Mouse (Mus musculus) ES-E14 (cell line): ENCODE results near the gene Syt13. TPM values are rescaled to one million over a fixed set of nuclear protein-coding genes. Genes with fewer than 3 reads are reported as not detected.

ENCODE experiments used
- DNase-seq: peaks from one replicate; pipeline ENCODE4 v3.0.0-alpha.2; 2013; ENCODE audit warnings: low read depth, low spot score
- H3K27ac ChIP-seq: 2 replicates; pipeline ENCODE4 v1.5.1; 2012; ENCODE audit warnings: low read depth, mild to moderate bottlenecking, low read length, moderate library complexity, mixed read lengths; ENCODE audit not compliant: poor library complexity, insufficient read depth, severe bottlenecking
- H3K36me3 ChIP-seq: 2 replicates; pipeline ENCODE4 v1.6.1; 2012; ENCODE audit warnings: mild to moderate bottlenecking, low read length, moderate library complexity, mixed read lengths; ENCODE audit not compliant: control insufficient read depth, poor library complexity, insufficient read depth, severe bottlenecking
- H3K4me1 ChIP-seq, 2 experiments: fragments of 150-350 bp in 1 of 2; sonication (generic) in 1 of 2; 2 replicates each; pipeline ENCODE4 v1.6.1; 2012; ENCODE audit warnings: low read length in 2 of 2, mild to moderate bottlenecking in 1 of 2, mixed read lengths in 1 of 2; ENCODE audit not compliant: control insufficient read depth in 2 of 2, insufficient read depth in 2 of 2, poor library complexity in 1 of 2
- H3K4me3 ChIP-seq, 2 experiments: fragments of 150-350 bp in 1 of 2; sonication (generic) in 1 of 2; 2 replicates each; pipeline ENCODE4 v1.5.1; 2012; ENCODE audit warnings: low read length in 2 of 2, low read depth in 1 of 2, mild to moderate bottlenecking in 1 of 2, mixed read lengths in 1 of 2; ENCODE audit not compliant: insufficient read depth in 1 of 2, poor library complexity in 1 of 2, severe bottlenecking in 1 of 2
- H3K9ac ChIP-seq: 2 replicates; pipeline ENCODE4 v1.6.1; 2012; ENCODE audit warnings: low read depth, mild to moderate bottlenecking, low read length, mixed read lengths; ENCODE audit not compliant: poor library complexity, insufficient read depth, severe bottlenecking
- H3K9me3 ChIP-seq: fragments of 150-350 bp; sonication (generic); 2 replicates; pipeline ENCODE4 v1.6.1; 2012; ENCODE audit warnings: low read depth, mild to moderate bottlenecking, low read length; ENCODE audit not compliant: control insufficient read depth, insufficient read depth
- CHD2 ChIP-seq: IDR thresholded peaks from 2 replicates; pipeline ENCODE4 v1.6.1; 2014; ENCODE audit warnings: mild to moderate bottlenecking, low read depth, low read length, inconsistent platforms
- HCFC1 ChIP-seq: IDR thresholded peaks from 2 replicates; pipeline ENCODE4 v1.6.1; 2012; ENCODE audit warnings: low read length, inconsistent platforms, borderline replicate concordance; ENCODE audit not compliant: insufficient read depth
- MAFK ChIP-seq: IDR thresholded peaks from 2 replicates; pipeline ENCODE4 v1.6.1; 2014; ENCODE audit warnings: mild to moderate bottlenecking, low read depth, low read length, inconsistent platforms; ENCODE audit not compliant: insufficient read depth
- ZC3H11A ChIP-seq: IDR thresholded peaks from 2 replicates; pipeline ENCODE4 v1.6.1; 2012; ENCODE audit warnings: low read depth, mild to moderate bottlenecking, inconsistent platforms, low read length, borderline replicate concordance
- ZNF384 ChIP-seq: IDR thresholded peaks from 2 replicates; pipeline ENCODE4 v1.6.1; 2012; ENCODE audit warnings: low read depth, low read length, inconsistent platforms
- in situ Hi-C, 2 experiments: fragments of 600-800 bp; cut with MboI; formaldehyde crosslinking; loops; one replicate each; pipeline ENCODE4 v1.15.1; 2025; ENCODE audit warnings: low sequenced_read_pairs in 2 of 2, inconsistent platforms in 1 of 2; ENCODE audit not compliant: unreplicated experiment in 2 of 2
- total RNA-seq: library from RNA; depleted of rRNA; stranded (reverse); fragments of 300-350 nt; gene quantifications from 2 replicates; pipeline ENCODE4 v1.2.3, GENCODE M21; 2012

The Syt13 gene
- total RNA-seq, 1 experiment, result 5.8 TPM

GRCm38 (mm10) chr2:92910371-92910770 is 4.5 kb upstream of the Syt13 start:
- DNase-seq, result no peak
- no peaks in the 10 kb centered on the region for H3K9me3 ChIP-seq
- in situ Hi-C loops, result loop anchor here in 1 of 2 experiments (25.0 kb wide), 1 partner anchor 152 kb away; no protein-coding TSS in a partner anchor
- H3K4me1 ChIP-seq, result peaks cover 0 to 4% of the 10 kb centered on the region in 2 experiments; a peak in 1 of 4 replicates
- no peaks in the 10 kb centered on the region for H3K36me3 ChIP-seq
- TF ChIP-seq CHD2 (no peak), ZNF384 (no peak), ZC3H11A (no peak), MAFK (no peak), HCFC1 (no peak)
- H3K4me3 ChIP-seq, result no peak overlapping the region
- H3K27ac ChIP-seq, result no peak overlapping the region
- H3K9ac ChIP-seq, result no peak overlapping the region

DNA sequence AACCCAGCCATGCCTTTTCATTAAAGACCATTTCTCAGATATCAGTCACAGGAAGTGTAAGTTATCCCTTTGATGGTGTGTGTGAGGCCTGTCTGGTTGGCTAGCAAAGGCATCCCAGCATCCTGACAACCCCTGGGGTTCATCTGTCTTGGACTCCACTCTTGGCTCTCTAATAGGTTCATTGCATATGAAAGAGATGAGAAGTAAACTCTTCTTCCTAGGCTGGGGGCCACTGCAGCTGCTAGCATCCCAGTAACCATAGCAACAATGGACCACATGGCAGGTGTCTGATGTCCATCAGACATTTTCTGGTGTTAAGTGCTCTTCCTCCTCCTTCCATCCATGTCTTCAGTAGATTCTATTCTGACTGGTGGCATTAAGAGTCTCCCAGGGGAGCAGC is 2.6 kb upstream of the Syt13 start:
- H3K27ac ChIP-seq, result no peak overlapping the region
- no peaks in the 10 kb centered on the region for H3K9me3 ChIP-seq
- no peak overlapping the region for H3K4me3 ChIP-seq
- H3K36me3 ChIP-seq, result no peaks in the 10 kb centered on the region
- H3K4me1 ChIP-seq, result peaks cover 0 to 9% of the 10 kb centered on the region in 2 experiments; a peak in 1 of 4 replicates
- no peak for DNase-seq
- TF ChIP-seq HCFC1 (no peak), ZNF384 (no peak), MAFK (no peak), ZC3H11A (no peak), CHD2 (no peak)
- in situ Hi-C loops, result loop anchor here in 1 of 2 experiments (25.0 kb wide), 1 partner anchor 150 kb away; no protein-coding TSS in a partner anchor
- H3K9ac ChIP-seq, result no peak overlapping the region

- Histone ChIP-seq H3K4me1 (peaks cover 0 to 9% of the 10 kb centered on the region in 2 experiments; a peak in 1 of 4 replicates), H3K36me3 (no peaks in the 10 kb centered on the region), H3K4me3 (no peak overlapping the region), H3K27ac (no peak overlapping the region), H3K9me3 (no peaks in the 10 kb centered on the region), H3K9ac (no peak overlapping the region)
- TF ChIP-seq CHD2 (no peak), ZC3H11A (no peak), ZNF384 (no peak), MAFK (no peak), HCFC1 (no peak)
- in situ Hi-C loops, result loop anchor here in 1 of 2 experiments (25.0 kb wide), 1 partner anchor 149 kb away; no protein-coding TSS in a partner anchor
- DNase-seq, result no peak
These were observed 1.6 kb upstream of the Syt13 start for GRCm38 (mm10) chr2:92913295-92913694.

GRCm38 (mm10) chr2:92915659-92916631 is 1.0 kb downstream of the Syt13 start:
- in situ Hi-C loops, result loop anchor here in 1 of 2 experiments (25.0 kb wide), 1 partner anchor 146 kb away; no protein-coding TSS in a partner anchor
- 0 out of 2 replicates have a peak overlapping the region, but pooled peaks have one; percentile 15 for H3K9ac ChIP-seq
- DNase-seq, result no peak
- no peaks in the 10 kb centered on the region for H3K36me3 ChIP-seq
- TF ChIP-seq ZNF384 (no peak), ZC3H11A (no peak), HCFC1 (no peak), MAFK (no peak), CHD2 (no peak)
- H3K4me1 ChIP-seq, result peaks cover 0 to 9% of the 10 kb centered on the region in 2 experiments; a peak in 1 of 4 replicates
- H3K9me3 ChIP-seq, result no peaks in the 10 kb centered on the region
- H3K27ac ChIP-seq, result no peak overlapping the region
- H3K4me3 ChIP-seq, result no peak overlapping the region
